Mouse (Mus musculus) embryonic facial prominence, embryonic 11.5 days (tissue): ENCODE results near the gene Lefty1. TPM values are rescaled to one million over a fixed set of nuclear protein-coding genes. Genes with fewer than 3 reads are reported as not detected.
A peak's percentile ranks its signal among the peaks of the same experiment; 100 is the strongest.

Experiments
- ATAC-seq: fragments of 200-750 bp; cut with Nextera tagmentation; replicated peaks from 2 replicates; pipeline ENCODE4 v1.8.0; 2017; ENCODE audit warnings: low read depth; ENCODE audit not compliant: insufficient number of reproducible peaks, low FRiP score, low TSS enrichment
- DNase-seq: peaks from one replicate; pipeline ENCODE4 v3.0.0-alpha.2; 2015; ENCODE audit warnings: low spot score
- H3K27ac ChIP-seq: fragments of 300-500 bp; sonication (generic); replicated peaks from 2 replicates; pipeline ENCODE4 v1.5.1; 2014; ENCODE audit warnings: mild to moderate bottlenecking, low read depth, low read length, control low read depth
- H3K27me3 ChIP-seq: fragments of 300-500 bp; sonication (generic); 2 replicates; pipeline ENCODE4 v1.6.1; 2014; ENCODE audit warnings: mild to moderate bottlenecking, low read length, moderate library complexity, mixed read lengths; ENCODE audit not compliant: control insufficient read depth, insufficient read depth
- H3K36me3 ChIP-seq: fragments of 300-500 bp; sonication (generic); replicated peaks from 2 replicates; pipeline ENCODE4 v1.6.1; 2014; ENCODE audit warnings: low read depth, mild to moderate bottlenecking, low read length, moderate library complexity, mixed read lengths; ENCODE audit not compliant: control insufficient read depth, insufficient read depth
- H3K4me1 ChIP-seq: fragments of 300-500 bp; sonication (generic); 2 replicates; pipeline ENCODE4 v1.6.1; 2014; ENCODE audit warnings: low read length, mixed read lengths; ENCODE audit not compliant: control insufficient read depth, insufficient read depth
- H3K4me2 ChIP-seq: fragments of 300-500 bp; sonication (generic); 2 replicates; pipeline ENCODE4 v1.6.1; 2014; ENCODE audit warnings: low read depth, mild to moderate bottlenecking, control low read depth, low read length, moderate library complexity
- H3K4me3 ChIP-seq: fragments of 300-500 bp; sonication (generic); 2 replicates; pipeline ENCODE4 v1.5.1; 2014; ENCODE audit warnings: low read depth, low read length, control low read depth
- H3K9ac ChIP-seq: fragments of 300-500 bp; sonication (generic); replicated peaks from 2 replicates; pipeline ENCODE4 v1.6.1; 2014; ENCODE audit warnings: mild to moderate bottlenecking, control low read depth, low read length
- H3K9me3 ChIP-seq: fragments of 300-500 bp; sonication (generic); replicated peaks from 2 replicates; pipeline ENCODE4 v1.6.1; 2016; ENCODE audit warnings: mild to moderate bottlenecking, low read length, inconsistent platforms, mixed read lengths; ENCODE audit not compliant: control insufficient read depth
- WGBS: fragments of 180-500 bp; shearing (Covaris S2); extraction: QIAGEN DNeasy Blood & Tissue Kit; methylation state at CpG from one replicate; pipeline ENCODE4 v1.1.7; 2014; 5-methylcytosine and 5-hydroxymethylcytosine counted together
- polyA plus RNA-seq: library from polyadenylated mRNA; unstranded; fragments of >200 nt; fragmentation: Nextera tagmentation; extraction: Ambion mirVana; gene quantifications from 2 replicates; pipeline ENCODE4 v1.2.1, GENCODE M21; 2014

Gene Lefty1
- polyA plus RNA-seq, 1 experiment from 2014 or later = 0.38 TPM

DNA sequence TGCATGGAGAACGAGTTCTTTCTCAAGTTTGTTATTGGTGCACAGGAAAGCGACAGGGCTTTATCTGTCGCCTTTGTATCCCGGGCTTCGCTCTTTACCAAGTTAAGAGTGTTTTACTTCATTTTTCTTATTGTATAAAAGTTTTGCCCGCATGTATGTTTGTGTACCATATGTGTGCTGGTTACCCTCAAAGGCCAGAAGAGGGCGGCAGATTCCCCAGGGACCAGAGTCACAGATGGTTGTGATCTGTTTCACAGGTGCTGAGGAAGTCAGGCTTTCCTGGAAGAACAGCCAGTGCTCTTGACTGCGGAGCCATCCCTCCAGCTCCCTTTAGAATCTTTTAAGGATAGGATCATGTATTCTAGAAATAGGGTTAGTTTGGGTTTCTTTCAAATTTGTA, 51.9 kb downstream of the Lefty1 start:
- H3K27me3 ChIP-seq = no peaks in the 10 kb centered on the region
- no peak overlapping the region for H3K27ac ChIP-seq
- H3K9me3 ChIP-seq = no peaks in the 10 kb centered on the region
- 88% methylated on average over 8 of the region's 8 CpGs for WGBS
- H3K4me2 ChIP-seq = no peak overlapping the region
- no peak overlapping the region for H3K9ac ChIP-seq
- DNase-seq = no peak
- H3K36me3 ChIP-seq = no peaks in the 10 kb centered on the region
- no peak overlapping the region for H3K4me3 ChIP-seq
- H3K4me1 ChIP-seq = no peaks in the 10 kb centered on the region
- ATAC-seq = no peak

DNA sequence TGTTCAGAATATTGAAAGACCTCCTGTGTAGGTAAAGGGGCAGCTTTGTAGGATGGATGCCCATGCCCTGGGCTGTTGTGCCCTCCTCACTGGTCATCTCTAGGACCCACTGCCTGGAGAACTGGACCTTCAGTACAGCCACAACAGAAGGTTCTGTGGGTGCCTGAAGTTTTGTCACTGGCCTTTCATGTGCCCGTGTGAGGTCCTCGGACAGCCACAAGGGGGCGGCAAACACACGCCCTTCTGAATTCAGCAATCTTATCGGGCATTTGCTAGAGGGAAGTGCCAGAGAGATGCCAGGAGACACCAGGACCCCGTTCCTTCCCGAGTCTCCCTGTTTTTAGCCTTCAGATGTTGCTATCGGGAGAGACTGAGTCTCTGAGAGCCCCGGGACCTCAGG, 52.9 kb downstream of the Lefty1 start:
- Histone ChIP-seq H3K27me3 (no peaks in the 10 kb centered on the region), H3K4me2 (no peak overlapping the region), H3K4me3 (no peak overlapping the region), H3K9me3 (no peaks in the 10 kb centered on the region), H3K27ac (no peak overlapping the region), H3K9ac (no peak overlapping the region), H3K36me3 (no peaks in the 10 kb centered on the region), H3K4me1 (no peaks in the 10 kb centered on the region)
- no peak for ATAC-seq
- DNase-seq = peak; percentile 80
- 2% methylated on average over 9 of the region's 9 CpGs for WGBS

Other genes starting within 250 kb of the Lefty1 start
- gene Mixl1, start 238.0 kb upstream of the Lefty1 start, polyA plus RNA-seq = 0.20 and 0.74 TPM in 2 replicates
- gene Acbd3, start 209.0 kb upstream of the Lefty1 start, polyA plus RNA-seq = 19.1 and 20.3 TPM in 2 replicates
- 3,882 and 3,910 TPM in 2 replicates for gene H3f3a, start 121.1 kb upstream of the Lefty1 start, polyA plus RNA-seq
- gene Sde2, start 83.9 kb upstream of the Lefty1 start, polyA plus RNA-seq = 38.2 and 38.6 TPM in 2 replicates
- gene Lefty2, start 41.9 kb upstream of the Lefty1 start, polyA plus RNA-seq = 0.08 TPM in 1 of 2 replicates, not detected in the other
- 92.7 and 106 TPM in 2 replicates for gene Pycr2, start 30.7 kb upstream of the Lefty1 start, polyA plus RNA-seq
- 3.1 TPM in 2 replicates for gene Tmem63a, start 7.3 kb downstream of the Lefty1 start, polyA plus RNA-seq
- 1.4 and 2.1 TPM in 2 replicates for gene Ephx1, start 85.9 kb downstream of the Lefty1 start, polyA plus RNA-seq
- gene 9130409I23Rik, start 116.2 kb downstream of the Lefty1 start, polyA plus RNA-seq = not detected in 2 replicates
- 36.3 and 40.9 TPM in 2 replicates for gene Nvl, start 209.2 kb downstream of the Lefty1 start, polyA plus RNA-seq
- 89.0 and 92.0 TPM in 2 replicates for gene Cnih4, start 209.7 kb downstream of the Lefty1 start, polyA plus RNA-seq